Mouse (Mus musculus) ES-CJ7 (cell line): ENCODE measurements around the gene Tbk1.

Experiments
- DNase-seq: peaks from one replicate; pipeline ENCODE4 v3.0.0; 2011; ENCODE audit warnings: low read depth, low spot score

Tbk1 gene

DNA sequence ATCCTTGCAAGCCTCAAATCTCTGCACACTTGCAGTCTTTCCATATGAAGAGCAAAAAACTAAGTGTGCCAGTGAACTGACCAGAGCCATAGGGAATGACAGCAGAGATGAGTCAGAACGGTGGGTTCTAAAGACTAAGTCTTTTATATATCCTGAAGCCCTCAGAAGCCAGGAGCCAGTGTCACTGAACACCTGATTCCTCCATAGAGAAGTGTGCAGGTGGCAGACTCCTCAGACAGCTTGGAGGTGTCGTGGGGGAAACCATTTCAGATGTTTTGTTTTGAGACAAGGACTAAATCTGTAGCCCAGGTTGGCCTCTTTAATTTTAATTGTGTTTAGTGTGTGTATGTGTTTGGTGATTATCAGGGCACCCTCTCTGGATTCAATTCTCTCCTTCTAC, 87.5 kb downstream of the Tbk1 start:
- no peak for DNase-seq

DNA sequence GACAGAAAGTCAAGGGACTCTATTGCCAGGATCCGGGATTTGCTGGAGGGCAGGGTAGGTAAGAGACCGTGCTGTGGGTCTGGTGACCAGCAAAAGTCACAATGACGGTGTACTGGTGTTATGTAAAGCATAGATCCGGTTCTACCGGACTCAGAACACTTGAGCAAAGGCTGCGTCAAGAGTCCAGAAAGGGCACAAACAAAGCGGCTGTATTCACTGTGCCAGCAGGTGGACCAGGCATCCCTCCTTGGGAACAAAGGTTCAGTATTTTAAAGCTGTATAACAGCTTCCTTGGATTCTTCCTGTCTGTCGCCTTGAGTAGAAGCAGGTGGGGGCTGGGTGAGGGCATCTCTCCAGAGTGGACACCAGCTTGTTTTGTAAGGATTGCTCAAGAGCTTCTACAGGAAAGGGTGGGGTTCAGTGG, 88.1 kb downstream of the Tbk1 start:
- peak; percentile 54 for DNase-seq

DNA sequence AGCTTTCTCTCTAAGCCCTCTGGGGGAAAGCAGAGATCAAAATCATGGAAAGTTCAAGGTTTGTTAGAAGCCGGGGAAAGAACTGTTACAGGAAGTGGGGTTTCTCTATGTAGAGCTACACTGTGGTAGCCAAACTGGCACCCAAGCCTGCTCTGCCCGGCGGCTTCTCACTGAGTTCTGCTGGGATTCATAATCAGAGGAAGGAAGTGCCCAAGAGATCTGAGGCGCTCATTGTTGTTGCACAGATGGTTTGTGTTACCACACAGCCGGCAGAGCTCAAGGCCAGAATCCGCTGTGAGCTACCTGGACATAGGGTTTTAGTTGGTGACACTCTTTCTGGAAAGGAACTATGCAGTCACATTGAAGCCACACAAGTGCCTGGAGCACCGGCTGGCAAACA, 88.6 kb downstream of the Tbk1 start:
- no peak for DNase-seq

DNA sequence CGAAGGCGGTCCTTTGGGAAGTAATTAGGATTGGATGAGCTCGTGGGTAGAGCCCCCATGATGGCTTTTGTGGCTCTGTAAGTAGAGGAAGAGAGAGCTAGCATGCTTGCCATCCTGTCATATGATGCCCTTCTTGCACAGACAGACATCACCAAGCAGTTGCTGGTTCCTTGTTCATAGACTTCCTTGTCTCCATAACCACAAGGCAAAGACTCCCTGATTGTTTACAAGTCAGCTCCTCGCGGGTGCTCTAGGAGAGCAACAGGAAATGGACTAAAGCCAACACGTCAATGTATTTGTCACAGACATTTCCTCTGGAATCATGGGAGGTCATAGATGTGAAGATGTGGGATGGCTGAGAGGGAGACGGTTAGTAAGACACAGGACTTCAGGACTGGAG, 90.0 kb downstream of the Tbk1 start:
- no peak for DNase-seq
